Mouse (Mus musculus) limb, embryonic 13.5 days (tissue): ENCODE data around the gene Mettl25. TPM values are rescaled to one million over a fixed set of nuclear protein-coding genes. Genes with fewer than 3 reads are reported as not detected.

Experiments used
- ATAC-seq: fragments of 200-750 bp; cut with Nextera tagmentation; 2 replicates; pipeline ENCODE4 v1.8.0; 2017; ENCODE audit warnings: low read depth, moderate number of reproducible peaks, moderate TSS enrichment; ENCODE audit not compliant: low FRiP score
- H3K27ac ChIP-seq: fragments of 300-500 bp; sonication (generic); 2 replicates; pipeline ENCODE4 v1.5.1; 2015; ENCODE audit warnings: inconsistent platforms, mild to moderate bottlenecking, moderate library complexity
- H3K27me3 ChIP-seq: fragments of 300-500 bp; sonication (generic); 2 replicates; pipeline ENCODE4 v1.6.1; 2015; ENCODE audit warnings: mild to moderate bottlenecking, inconsistent platforms
- H3K36me3 ChIP-seq: fragments of 300-500 bp; sonication (generic); 2 replicates; pipeline ENCODE4 v1.6.1; 2015; ENCODE audit warnings: inconsistent platforms, mild to moderate bottlenecking, moderate library complexity
- H3K4me1 ChIP-seq: fragments of 300-500 bp; sonication (generic); 2 replicates; pipeline ENCODE4 v1.6.1; 2015; ENCODE audit warnings: inconsistent platforms
- H3K4me2 ChIP-seq: fragments of 300-500 bp; sonication (generic); replicated peaks from 2 replicates; pipeline ENCODE4 v1.6.1; 2015; ENCODE audit warnings: inconsistent platforms, mild to moderate bottlenecking, moderate library complexity
- H3K4me3 ChIP-seq: fragments of 300-500 bp; sonication (generic); 2 replicates; pipeline ENCODE4 v1.5.1; 2015; ENCODE audit warnings: moderate library complexity, mild to moderate bottlenecking, inconsistent platforms
- H3K9ac ChIP-seq: fragments of 300-500 bp; sonication (generic); 2 replicates; pipeline ENCODE4 v1.6.1; 2015; ENCODE audit warnings: mild to moderate bottlenecking, inconsistent platforms
- H3K9me3 ChIP-seq: fragments of 300-500 bp; sonication (generic); 2 replicates; pipeline ENCODE4 v1.6.1; 2016; ENCODE audit warnings: inconsistent platforms
- WGBS: fragments of 180-500 bp; shearing (Covaris S2); methylation state at CpG from one replicate; pipeline ENCODE4 v1.1.7; 2015; 5-methylcytosine and 5-hydroxymethylcytosine counted together
- polyA plus RNA-seq: library from polyadenylated mRNA; unstranded; fragments of >200 nt; fragmentation: Nextera tagmentation; extraction: Ambion mirVana; gene quantifications from 2 replicates; pipeline ENCODE4 v1.2.1, GENCODE M21; 2015

Mettl25 gene
- polyA plus RNA-seq, 1 experiment from 2014 or later = 13.6 TPM

DNA sequence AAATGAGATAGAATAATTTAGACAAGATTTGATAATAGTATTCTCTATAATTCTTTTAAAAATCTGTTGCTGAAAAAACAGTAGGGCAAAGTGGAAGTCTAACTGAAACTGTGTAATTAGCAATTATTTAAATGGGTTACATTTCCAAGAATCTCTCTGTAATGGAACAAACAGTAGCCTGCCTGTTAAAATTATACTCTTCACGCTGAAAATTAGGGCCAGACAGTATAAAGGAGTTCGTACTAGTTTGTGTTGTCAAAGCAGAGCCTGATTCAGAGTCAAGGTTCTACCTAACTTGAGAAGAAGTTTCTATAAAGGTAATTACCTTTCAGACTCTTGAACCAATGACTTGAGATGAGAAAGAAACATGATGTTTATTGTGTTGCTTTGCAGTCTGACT, 113.4 kb downstream of the Mettl25 start:
- 0 out of 2 replicates have a peak, but pooled peaks cover 3% of the 10 kb centered on the region for H3K4me1 ChIP-seq
- H3K36me3 ChIP-seq = no peaks in the 10 kb centered on the region
- H3K4me2 ChIP-seq = no peak overlapping the region
- no peak overlapping the region for H3K4me3 ChIP-seq
- H3K27me3 ChIP-seq = no peaks in the 10 kb centered on the region
- ATAC-seq = no peak
- no peak overlapping the region for H3K9ac ChIP-seq
- WGBS = 76% methylated on average over 2 of the region's 2 CpGs
- no peak overlapping the region for H3K27ac ChIP-seq
- no peaks in the 10 kb centered on the region for H3K9me3 ChIP-seq

GRCm38 (mm10) chr10:105727353-105727752, 113.8 kb downstream of the Mettl25 start:
- Histone ChIP-seq H3K4me3 (no peak overlapping the region), H3K9me3 (no peaks in the 10 kb centered on the region), H3K27me3 (no peaks in the 10 kb centered on the region), H3K4me1 (0 out of 2 replicates have a peak, but pooled peaks cover 3% of the 10 kb centered on the region), H3K27ac (no peak overlapping the region), H3K36me3 (no peaks in the 10 kb centered on the region), H3K4me2 (no peak overlapping the region), H3K9ac (no peak overlapping the region)
- ATAC-seq = no peak
- WGBS = 70% methylated on average over 6 of the region's 6 CpGs

DNA sequence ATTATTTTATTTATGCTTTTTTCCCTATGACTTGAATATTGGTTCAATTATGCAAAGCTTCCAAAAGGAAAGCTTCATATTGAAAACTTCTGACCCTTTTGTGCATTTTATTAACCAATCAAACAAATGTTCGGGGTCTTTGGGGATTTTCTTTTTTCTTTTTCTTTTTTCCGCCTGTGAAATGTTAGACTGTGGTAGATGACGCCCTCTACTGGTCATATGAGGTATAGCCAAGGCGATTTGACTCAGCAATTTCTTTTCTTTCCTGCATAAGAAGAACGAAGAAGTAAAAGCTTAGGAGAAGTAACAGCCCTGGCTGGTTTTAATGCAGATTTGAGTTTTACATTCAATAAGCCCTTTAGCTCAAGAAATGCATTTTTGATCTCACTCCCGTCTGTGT, 126.3 kb downstream of the Mettl25 start:
- H3K9ac ChIP-seq = no peak overlapping the region
- no peaks in the 10 kb centered on the region for H3K9me3 ChIP-seq
- WGBS = 9% methylated on average over 6 of the region's 6 CpGs
- H3K4me1 ChIP-seq = peaks cover 10% of the 10 kb centered on the region; the same call in 1 of the 2 replicates
- no peaks in the 10 kb centered on the region for H3K36me3 ChIP-seq
- no peak overlapping the region for H3K4me2 ChIP-seq
- H3K27ac ChIP-seq = no peak overlapping the region
- no peak for ATAC-seq
- H3K4me3 ChIP-seq = no peak overlapping the region
- no peaks in the 10 kb centered on the region for H3K27me3 ChIP-seq

GRCm38 (mm10) chr10:105714366-105714765, 126.8 kb downstream of the Mettl25 start:
- ATAC-seq = no peak

DNA sequence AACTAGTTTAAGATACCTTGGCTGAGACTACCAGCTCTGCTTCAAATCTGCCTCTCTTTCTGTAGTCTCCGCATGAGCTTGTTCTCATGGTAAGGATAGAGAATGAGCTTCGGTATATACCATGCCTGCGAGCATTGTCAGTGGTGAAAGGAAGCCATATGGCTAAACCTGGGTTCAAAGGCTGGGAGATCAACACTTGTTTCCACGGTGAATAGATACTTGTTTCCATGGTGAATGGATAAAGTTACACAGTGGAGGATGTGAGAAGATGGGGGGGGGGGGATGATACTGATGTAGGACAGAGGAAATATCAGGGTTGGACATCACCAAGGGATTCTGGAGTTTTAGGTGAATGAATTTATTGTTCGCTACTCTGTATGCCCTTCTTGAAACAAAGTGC, 128.0 kb downstream of the Mettl25 start:
- no peak overlapping the region for H3K4me2 ChIP-seq
- H3K9ac ChIP-seq = no peak overlapping the region
- no peaks in the 10 kb centered on the region for H3K27me3 ChIP-seq
- no peak overlapping the region for H3K4me3 ChIP-seq
- no peak for ATAC-seq
- no peak overlapping the region for H3K27ac ChIP-seq
- 73% methylated on average over 5 of the region's 5 CpGs for WGBS
- peaks cover 10% of the 10 kb centered on the region; the same call in 1 of the 2 replicates for H3K4me1 ChIP-seq
- no peaks in the 10 kb centered on the region for H3K9me3 ChIP-seq
- H3K36me3 ChIP-seq = no peaks in the 10 kb centered on the region

More at GRCm38 (mm10) chr10:105714366-105714765, 126.8 kb downstream of the Mettl25 start:
- Histone ChIP-seq H3K9me3 (no peaks in the 10 kb centered on the region), H3K4me3 (no peak overlapping the region), H3K36me3 (no peaks in the 10 kb centered on the region), H3K4me2 (no peak overlapping the region), H3K9ac (no peak overlapping the region), H3K4me1 (peaks cover 10% of the 10 kb centered on the region; the same call in 1 of the 2 replicates), H3K27ac (no peak overlapping the region), H3K27me3 (no peaks in the 10 kb centered on the region)
- 28% methylated on average over 4 of the region's 4 CpGs for whole genome bisulfite sequencing

Other genes starting within 250 kb of the Mettl25 start
- 67.5 and 67.9 TPM in 2 replicates for gene Ccdc59, start 313 bp downstream of the Mettl25 start, polyA plus RNA-seq